Mouse (Mus musculus): ENCODE results near the gene Far2.

DNA sequence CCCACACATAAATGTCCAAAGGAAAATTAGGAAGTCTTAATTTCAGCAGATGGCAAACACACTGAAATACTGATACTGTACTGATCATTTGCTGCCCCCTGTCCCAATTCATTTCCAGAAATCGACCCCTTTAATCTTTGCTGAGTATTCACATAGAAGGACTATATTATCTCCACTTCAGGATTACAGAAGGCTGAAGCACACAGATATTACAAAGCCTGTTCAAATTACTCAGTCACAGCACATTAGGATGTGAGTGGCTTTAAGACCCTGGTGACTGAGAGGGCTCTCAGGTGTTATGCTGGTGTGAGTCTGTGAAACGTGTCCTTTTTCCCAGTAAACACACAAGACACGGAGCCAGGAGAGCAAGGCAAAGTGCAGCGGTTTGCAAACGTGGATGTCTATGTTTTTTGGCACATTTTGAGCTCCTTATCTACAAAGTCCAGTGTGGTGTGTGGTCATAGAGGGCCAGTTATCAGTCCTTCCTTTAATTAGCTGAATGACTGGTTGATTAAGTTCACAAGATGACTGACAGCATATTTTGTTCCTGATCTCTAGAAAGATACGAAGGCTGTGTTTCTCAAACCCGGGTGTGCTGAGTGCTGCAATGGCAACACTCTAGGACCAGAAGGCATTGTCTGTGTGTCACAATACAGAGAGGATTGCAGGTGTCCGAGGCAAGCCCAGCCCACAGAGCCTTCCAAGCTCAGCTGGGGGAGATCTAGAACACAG lies 61.8 kb downstream of the Far2 start:
- TF ChIP-seq CTCF (IDR thresholded peaks at IDR 0.05; ENCODE audit: low read depth, low read length) (no peak), GATA1 (IDR thresholded peaks at IDR 0.05; ENCODE audit: borderline replicate concordance, low read length) (no peak), POLR2AphosphoS5 (IDR thresholded peaks at IDR 0.05; ENCODE audit: insufficient replicate concordance, low read depth, low read length) (no peak), GATA2 (IDR thresholded peaks at IDR 0.05; ENCODE audit: borderline replicate concordance, low read depth, low read length) (no peak)

Measured in G1E (cell line).